Mouse (Mus musculus) adrenal gland, postnatal 25 days (tissue): ENCODE measurements at regions not wholly inside any gene's neighbourhood (a gene's known extent, or its start where the extent isn't known, plus 50 kb on each side); places are given as distances from the start of the nearest gene placed in this dataset.
A peak's percentile ranks its signal among the peaks of the same experiment; 100 is the strongest.

Source experiments
- DNase-seq: peaks from one replicate; pipeline ENCODE4 v3.0.0; 2021; ENCODE audit warnings: mixed read lengths

- no peak for DNase-seq
Observed at GRCm38 (mm10) chr17:16101548-16101947, 270.7 kb upstream of the Rgmb start.

- no peak for DNase-seq
Observed at GRCm38 (mm10) chr17:16092952-16093351, 262.1 kb upstream of the Rgmb start.

DNA sequence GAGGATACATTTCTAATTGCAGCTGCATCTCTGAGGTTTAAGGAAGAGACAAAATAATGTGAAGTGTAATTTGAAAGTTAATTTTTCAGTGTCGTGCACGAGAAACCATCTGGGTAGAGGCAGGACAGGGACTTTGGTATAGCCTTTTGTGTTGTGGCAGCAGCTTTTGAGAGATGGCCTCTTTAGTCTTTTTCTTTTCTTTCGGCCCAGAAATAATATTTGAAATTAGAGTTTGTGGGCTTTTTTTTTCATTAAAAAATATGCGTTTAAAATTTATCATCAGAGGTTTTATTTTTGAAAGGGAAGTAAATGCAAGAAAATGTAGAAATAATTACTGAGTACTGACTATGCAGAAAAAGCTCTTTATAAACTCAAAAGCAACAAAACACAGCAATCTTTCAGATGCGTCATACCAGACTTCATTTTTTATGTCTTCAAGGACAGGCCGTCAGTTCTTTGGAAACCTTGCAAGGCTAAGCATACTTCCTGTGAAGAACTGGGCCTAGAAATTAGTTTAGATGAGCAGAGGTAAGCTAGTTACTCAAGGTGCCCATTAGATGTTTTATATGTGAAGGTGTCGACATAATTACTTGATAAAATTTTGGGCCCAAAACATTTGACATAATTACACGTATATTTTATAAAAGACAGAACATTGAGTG lies 258.9 kb upstream of the Rgmb start:
- DNase-seq: no peak

DNA sequence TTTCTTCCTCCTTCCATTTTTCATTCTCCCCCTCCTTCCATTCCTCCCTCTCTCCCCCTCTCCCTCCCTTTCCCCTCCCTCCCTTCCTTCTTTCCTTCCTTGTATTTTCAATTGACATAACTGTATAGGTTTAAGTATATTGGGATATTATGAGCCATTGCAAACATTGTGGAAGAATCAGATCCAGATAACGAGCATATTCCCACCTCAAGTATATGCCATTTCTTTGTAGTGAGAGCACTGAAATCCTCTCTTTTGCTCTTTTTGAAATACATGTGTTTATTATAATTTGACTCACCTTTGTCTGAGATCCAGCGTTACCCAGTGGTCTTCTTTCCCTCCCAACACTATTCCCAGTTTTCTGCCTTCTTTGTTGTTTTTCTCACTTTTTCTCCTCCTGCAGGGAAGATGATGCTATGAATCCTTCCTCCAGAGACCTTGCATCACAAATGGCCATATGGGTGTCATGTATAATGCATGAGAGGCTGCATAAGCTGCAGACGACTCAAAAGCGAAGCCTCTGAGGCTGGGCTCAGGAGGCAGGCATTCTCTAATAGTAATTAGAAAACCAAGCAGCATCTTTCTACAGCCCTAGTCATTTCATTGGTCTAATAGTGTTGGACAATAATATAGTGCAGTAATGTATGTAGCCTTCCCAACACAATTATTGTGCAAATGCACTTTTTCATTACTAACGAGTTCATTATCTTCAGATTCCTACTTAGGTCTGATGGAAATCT lies 258.2 kb upstream of the Rgmb start:
- no peak for DNase-seq

DNA sequence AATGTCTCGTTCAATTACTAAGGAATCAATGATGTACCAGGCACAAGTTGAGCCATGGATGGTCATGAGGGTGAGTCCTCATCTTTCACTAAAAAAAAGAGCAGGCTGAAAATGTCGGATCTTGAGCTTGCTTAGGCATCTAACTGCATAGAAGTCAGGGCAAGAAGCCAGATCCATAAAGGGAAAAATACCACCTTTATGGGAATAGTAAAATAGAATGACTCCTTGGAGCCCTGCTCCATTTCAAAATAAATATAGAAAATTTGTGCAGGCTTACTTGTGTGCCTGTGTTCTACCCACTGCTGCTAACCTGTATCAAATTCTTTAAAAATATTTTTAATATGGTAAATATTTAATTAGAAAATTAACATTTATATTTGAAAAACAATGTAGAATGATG lies 256.2 kb upstream of the Rgmb start:
- DNase-seq: no peak

DNA sequence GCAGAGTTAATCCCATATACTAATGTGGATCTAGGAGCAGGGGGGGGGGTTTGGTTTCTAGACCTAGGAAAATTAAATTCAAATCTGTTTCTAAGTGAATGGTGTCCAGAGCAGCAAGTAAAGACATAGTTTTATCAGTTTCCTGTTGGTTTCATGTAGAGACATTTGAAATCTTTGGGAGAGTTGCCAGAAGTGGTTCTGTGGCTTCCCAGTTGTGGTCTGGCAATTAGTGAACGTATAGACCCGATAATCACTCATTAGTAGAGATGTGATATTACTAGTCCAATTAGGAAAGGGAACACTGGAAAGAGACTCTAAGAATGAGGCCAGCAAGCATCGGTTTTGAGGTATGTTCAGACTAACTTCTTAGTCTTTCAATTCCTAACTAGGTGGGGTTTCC lies 252.0 kb upstream of the Rgmb start:
- DNase-seq: no peak

GRCm38 (mm10) chr17:16078549-16078948 lies 247.7 kb upstream of the Rgmb start:
- no peak for DNase-seq

DNA sequence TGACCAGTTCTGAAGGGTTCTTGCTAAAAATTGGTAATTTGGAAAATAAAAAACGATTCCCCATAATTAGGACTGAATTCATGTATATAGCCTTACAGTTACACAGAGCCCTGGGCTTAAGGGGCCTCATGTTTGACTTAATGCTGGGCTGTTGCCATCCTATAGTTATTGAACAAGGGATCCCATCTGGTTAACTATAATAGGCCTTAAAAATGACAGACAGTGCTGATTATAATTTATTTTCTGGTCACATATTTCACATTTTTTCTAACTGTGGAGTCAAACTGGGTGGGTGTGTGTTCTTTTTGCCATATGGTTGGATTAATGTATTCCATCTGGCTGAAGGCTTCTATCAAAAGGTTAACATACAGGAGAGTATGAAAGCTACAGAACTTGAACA lies 238.5 kb upstream of the Rgmb start:
- no peak for DNase-seq

GRCm38 (mm10) chr17:16067858-16068257 lies 237.0 kb upstream of the Rgmb start:
- DNase-seq: no peak

DNA sequence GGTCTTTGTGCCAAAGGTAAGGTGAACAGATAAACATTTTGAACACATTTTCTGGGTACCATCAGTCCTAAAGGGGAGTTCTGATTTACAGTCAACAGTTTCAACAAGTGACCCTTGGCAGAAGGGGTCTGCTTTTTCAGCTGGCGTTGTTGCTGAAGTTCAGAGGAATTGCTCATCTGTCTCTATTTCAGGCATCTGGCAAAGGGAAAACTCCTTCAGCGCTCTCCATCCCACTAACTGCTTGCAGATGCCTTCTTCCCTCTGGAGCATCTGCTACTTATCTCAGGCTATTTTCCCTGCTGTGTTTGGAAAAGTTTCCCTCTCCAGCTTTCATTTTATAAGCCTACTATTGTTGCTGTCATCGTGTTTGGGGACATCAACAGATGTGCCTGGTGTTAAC lies 223.6 kb upstream of the Rgmb start:
- DNase-seq: no peak

DNA sequence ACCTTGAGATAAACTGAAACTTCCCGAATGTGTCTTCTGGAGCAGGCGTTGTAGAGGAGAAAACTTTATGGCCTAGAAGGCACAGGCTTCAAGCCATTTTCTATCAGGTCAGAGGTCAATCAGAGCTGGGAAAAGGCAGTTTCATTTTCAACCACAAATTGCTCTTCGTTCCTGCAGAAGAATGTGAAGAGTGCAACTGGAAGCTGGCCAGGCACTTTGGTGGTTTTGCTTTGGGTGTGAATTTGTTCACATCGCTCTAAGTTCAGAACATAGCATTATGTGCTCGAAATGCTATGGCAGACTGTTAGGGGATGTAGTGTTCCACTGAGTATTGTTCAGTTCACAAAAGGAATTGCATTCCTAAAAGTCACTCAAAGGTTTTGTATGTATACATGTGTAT lies 220.9 kb upstream of the Rgmb start:
- peak; percentile 14 for DNase-seq

- no peak for DNase-seq
Observed at GRCm38 (mm10) chr17:16041542-16042251, 210.9 kb upstream of the Rgmb start.

DNA sequence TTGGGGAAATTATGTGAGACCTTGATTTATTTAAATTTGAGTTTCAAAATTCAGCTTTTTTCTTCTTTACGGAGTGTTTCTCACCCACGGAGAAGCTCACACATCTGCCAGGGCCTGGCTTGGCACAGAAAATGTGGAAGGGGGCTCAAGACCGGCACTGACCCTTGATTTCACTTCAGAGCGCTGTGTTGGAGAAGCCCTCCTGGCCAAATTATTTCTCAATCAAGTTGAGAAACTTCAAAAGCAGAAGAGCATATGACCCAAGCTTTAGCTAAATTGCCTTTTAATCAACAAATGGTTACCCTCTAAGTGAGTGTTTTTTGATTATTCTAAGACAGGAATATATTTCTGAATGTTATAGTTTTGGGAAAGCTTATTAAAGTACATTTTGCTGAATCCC lies 197.2 kb upstream of the Rgmb start:
- no peak for DNase-seq

GRCm38 (mm10) chr17:16004871-16005575 lies 174.2 kb upstream of the Rgmb start:
- DNase-seq: no peak

GRCm38 (mm10) chr17:16004002-16004401 lies 173.2 kb upstream of the Rgmb start:
- no peak for DNase-seq

DNA sequence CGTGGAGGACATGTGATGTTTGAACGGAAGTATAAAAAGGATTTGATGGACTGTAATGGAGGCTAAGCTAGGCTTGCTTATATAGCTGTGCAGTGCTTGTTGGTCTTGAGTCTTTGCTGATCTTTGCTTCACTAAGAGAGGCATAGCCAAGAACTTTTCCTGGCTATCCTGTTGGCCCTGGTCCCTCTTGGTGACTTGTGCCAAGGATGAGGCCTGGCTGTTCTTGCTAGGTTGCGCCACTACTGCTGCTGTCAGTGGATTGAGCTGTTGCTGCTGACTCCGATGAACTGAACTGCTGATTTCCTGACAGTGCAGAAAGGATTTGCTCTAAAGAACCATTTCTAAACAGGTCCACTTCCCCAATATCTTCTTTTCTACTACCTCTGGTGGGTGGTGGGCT lies 167.9 kb upstream of the Rgmb start:
- DNase-seq: peak; percentile 9

DNA sequence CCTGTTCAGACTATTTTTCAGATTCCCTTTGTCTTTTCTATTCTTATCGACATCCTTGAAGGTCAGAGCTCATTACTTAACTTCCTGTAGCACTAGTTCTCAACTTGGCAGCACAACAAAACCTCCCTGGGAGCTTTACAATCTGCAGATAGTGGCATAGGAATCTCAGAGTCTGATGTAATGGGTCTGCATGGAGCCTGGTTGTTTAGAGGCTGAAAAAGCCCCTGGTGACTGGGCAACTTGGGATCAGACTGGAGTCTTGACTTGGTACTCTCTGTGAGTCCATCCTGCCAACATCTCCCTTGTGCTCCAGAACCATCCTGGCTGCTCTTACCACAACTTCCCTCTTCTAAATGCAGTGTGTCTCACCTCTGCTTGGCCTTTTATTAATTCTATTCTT lies 166.4 kb upstream of the Rgmb start:
- no peak for DNase-seq

GRCm38 (mm10) chr17:15995493-15995892 lies 164.7 kb upstream of the Rgmb start:
- no peak for DNase-seq

GRCm38 (mm10) chr17:15993361-15994287 lies 162.8 kb upstream of the Rgmb start:
- DNase-seq: no peak

DNA sequence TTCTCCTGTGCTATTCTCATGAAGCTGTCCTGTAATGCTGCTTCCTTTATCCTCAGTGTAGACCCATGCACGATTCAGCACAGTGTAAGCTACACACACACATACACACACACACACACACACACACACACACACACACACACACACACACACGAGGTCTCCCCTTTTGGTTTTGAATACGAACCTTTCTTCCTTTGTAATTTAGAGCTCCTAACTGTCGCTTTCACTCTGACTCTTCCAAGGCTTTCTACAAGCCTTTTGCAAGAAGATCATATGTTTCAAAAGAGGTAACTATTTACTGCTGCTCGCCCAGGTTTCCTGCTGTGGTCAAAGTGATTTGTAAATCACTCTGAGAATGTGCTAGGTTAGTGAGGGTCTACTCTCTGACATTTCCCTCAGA lies 161.1 kb upstream of the Rgmb start:
- no peak for DNase-seq

GRCm38 (mm10) chr17:15990303-15990702 lies 159.5 kb upstream of the Rgmb start:
- no peak for DNase-seq

DNA sequence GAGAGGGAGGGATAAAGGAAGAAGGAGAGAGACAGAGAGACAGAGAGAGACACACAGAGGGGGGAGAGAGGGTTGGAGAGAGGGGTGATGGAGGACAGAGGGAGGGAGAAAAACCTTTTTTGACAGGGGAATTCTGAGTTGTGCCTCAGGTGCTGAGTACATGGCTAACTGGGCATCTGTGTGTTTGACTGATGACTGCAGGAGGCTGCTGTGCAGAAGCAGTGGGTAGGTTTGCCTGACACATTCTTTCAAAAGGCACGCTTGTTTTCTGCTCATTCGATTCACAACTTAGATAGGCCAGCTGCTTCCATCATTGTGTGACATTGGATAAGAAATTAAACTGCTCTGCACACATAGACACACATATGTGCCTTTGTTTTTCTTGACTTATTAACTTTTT lies 150.7 kb upstream of the Rgmb start:
- no peak for DNase-seq
